Mouse (Mus musculus): ENCODE measurements around the gene Spo11. TPM values are rescaled to one million over a fixed set of nuclear protein-coding genes. Genes with fewer than 3 reads are reported as not detected.

Gene Spo11
- polyA plus RNA-seq, 1 experiment: 0.54 TPM

DNA sequence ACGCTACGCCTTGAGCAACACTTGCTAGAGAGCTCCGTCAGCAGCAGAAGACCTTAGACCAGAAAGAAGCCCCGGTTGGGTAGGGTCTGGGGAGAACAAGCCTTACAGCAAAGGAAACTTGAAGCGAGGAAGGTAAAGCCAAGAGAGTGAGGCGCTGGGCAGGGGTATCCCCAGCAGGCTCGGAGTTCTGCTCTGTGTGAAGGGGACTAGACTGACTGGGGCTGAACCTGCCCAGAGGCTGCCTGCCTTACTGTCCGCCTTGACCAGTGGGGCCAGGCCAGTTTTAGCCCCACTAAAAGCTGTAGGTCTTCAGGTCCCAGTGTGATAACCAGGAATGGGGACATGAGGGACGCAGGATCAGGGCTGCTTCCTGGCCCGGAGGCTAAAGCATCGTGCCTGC is 42.9 kb downstream of the Spo11 start, which contains the start of gene Rbm38:
Rbm38 (plus strand) TSS at position 69 of the 400 bp plus-strand sequence.
- H3K36me3 ChIP-seq (ENCODE audit: control insufficient read depth, insufficient read depth, low read length, poor library complexity, severe bottlenecking): peaks cover 11% of the 10 kb centered on the region
- H3K4me1 ChIP-seq (ENCODE audit: control insufficient read depth, insufficient read depth, low read length): peaks cover 6% of the 10 kb centered on the region
- peak within 1 kb of the TSS; percentile 51 for H3K4me3 ChIP-seq (ENCODE audit: low read depth, low read length)
- no peak within 1 kb of the TSS for H3K27ac ChIP-seq (ENCODE audit: insufficient read depth, low read length)
- no peaks in the 10 kb centered on the region for H3K9me3 ChIP-seq (replicated peaks; ENCODE audit: control insufficient read depth, insufficient read depth, low read length, poor library complexity, severe bottlenecking)
- no peak within 1 kb of the TSS for H3K9ac ChIP-seq (ENCODE audit: low read depth, poor library complexity, severe bottlenecking)
- no peaks in the 10 kb centered on the region for H3K27me3 ChIP-seq (ENCODE audit: control insufficient read depth, insufficient read depth, low read length, poor library complexity, severe bottlenecking)
- TF ChIP-seq EP300 (IDR thresholded peaks at IDR 0.05; ENCODE audit: insufficient read depth, low read depth, low read length) (no peak), CTCF (IDR thresholded peaks at IDR 0.05; ENCODE audit: low read depth, low read length) (no peak), POLR2A (IDR thresholded peaks at IDR 0.05; ENCODE audit: insufficient read depth, low read length) (no peak)

DNA sequence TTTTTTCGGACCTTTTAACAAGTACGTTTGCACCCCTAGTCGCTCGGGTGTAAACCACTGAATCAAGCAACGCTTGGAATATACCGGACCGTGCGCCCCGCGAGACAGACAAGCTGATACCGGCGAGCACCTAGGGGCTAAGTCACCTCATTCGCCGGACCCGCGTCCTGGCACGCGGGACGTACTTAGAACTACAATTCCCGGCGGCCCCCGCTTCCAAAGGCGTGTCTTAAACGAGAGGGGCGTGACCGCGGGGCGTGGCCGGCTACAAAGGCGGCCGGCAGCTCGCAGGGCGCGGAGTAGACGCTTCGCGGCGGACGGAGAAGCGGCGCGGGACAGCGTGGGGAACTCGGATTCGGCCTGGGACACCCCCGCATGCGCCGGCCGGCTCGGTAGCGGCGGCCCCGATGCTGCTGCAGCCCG is 44.1 kb downstream of the Spo11 start:
- Histone ChIP-seq H3K9ac (ENCODE audit: low read depth, poor library complexity, severe bottlenecking) (peak overlapping the region; percentile 69), H3K27me3 (ENCODE audit: control insufficient read depth, insufficient read depth, low read length, poor library complexity, severe bottlenecking) (no peaks in the 10 kb centered on the region), H3K36me3 (ENCODE audit: control insufficient read depth, insufficient read depth, low read length, poor library complexity, severe bottlenecking) (peaks cover 9% of the 10 kb centered on the region), H3K27ac (ENCODE audit: insufficient read depth, low read length) (no peak overlapping the region), H3K4me3 (ENCODE audit: low read depth, low read length) (peak overlapping the region; percentile 87), H3K4me1 (ENCODE audit: control insufficient read depth, insufficient read depth, low read length) (peaks cover 6% of the 10 kb centered on the region), H3K9me3 (replicated peaks; ENCODE audit: control insufficient read depth, insufficient read depth, low read length, poor library complexity, severe bottlenecking) (no peaks in the 10 kb centered on the region)
- peak; percentile 70 for TF ChIP-seq POLR2A (IDR thresholded peaks at IDR 0.05; ENCODE audit: insufficient read depth, low read length)
- TF ChIP-seq EP300 (IDR thresholded peaks at IDR 0.05; ENCODE audit: insufficient read depth, low read depth, low read length): no peak
- TF ChIP-seq CTCF (IDR thresholded peaks at IDR 0.05; ENCODE audit: low read depth, low read length): no peak

DNA sequence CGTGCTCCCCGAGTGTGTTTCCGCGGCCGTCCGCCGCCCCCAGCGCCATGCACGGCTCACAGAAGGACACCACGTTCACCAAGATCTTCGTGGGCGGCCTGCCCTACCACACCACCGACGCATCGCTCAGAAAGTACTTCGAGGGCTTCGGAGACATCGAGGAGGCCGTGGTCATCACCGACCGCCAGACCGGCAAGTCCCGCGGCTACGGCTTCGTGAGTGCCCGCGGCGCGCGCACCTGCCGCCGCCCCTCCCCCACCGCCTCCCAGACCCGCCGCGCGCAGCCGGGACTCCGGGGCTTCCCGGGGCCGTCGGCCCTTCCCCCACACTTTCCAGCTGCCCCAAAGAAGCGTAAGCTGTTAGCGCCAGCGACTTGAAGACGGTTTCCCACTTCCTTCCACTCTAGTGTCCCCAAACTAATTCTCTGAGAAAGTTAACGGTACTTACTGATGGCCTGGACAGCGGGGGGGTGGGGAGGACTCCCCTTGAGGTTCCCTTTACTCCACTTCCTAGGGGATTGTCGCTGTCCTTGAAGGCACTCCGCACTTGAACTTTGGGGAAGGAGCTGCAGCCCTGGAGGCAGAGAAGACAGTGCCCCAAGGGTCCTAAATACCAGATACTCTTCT is 44.7 kb downstream of the Spo11 start:
- no peak overlapping the region for H3K27ac ChIP-seq (ENCODE audit: insufficient read depth, low read length)
- H3K4me3 ChIP-seq (ENCODE audit: low read depth, low read length): peak overlapping the region; percentile 87
- H3K4me1 ChIP-seq (ENCODE audit: control insufficient read depth, insufficient read depth, low read length): peaks cover 6% of the 10 kb centered on the region
- TF ChIP-seq POLR2A (IDR thresholded peaks at IDR 0.05; ENCODE audit: insufficient read depth, low read length) (no peak), CTCF (IDR thresholded peaks at IDR 0.05; ENCODE audit: low read depth, low read length) (no peak)
- peak overlapping the region; percentile 69 for H3K9ac ChIP-seq (ENCODE audit: low read depth, poor library complexity, severe bottlenecking)
- peaks cover 9% of the 10 kb centered on the region for H3K36me3 ChIP-seq (ENCODE audit: control insufficient read depth, insufficient read depth, low read length, poor library complexity, severe bottlenecking)
- no peaks in the 10 kb centered on the region for H3K9me3 ChIP-seq (replicated peaks; ENCODE audit: control insufficient read depth, insufficient read depth, low read length, poor library complexity, severe bottlenecking)
- no peaks in the 10 kb centered on the region for H3K27me3 ChIP-seq (ENCODE audit: control insufficient read depth, insufficient read depth, low read length, poor library complexity, severe bottlenecking)

DNA sequence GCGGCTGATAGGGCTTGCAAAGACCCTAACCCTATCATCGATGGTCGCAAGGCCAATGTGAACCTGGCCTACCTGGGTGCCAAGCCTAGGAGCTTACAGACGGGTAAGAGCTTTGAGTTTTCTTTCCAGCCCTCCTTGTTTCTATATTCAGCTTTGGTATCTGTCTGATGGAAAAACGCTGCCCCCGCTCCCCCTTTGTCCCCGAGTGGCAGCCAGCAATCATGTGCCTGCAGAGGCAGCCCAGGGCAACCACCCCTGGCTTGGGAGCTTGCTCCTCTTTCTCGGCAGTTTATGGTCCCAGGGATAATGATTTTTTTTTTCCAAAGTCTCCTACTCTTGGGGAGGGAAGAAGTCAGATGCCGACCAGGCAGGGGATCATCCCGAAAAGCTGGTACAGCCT is 45.3 kb downstream of the Spo11 start:
- H3K9ac ChIP-seq (ENCODE audit: low read depth, poor library complexity, severe bottlenecking): peak overlapping the region; percentile 69
- peaks cover 15% of the 10 kb centered on the region for H3K36me3 ChIP-seq (ENCODE audit: control insufficient read depth, insufficient read depth, low read length, poor library complexity, severe bottlenecking)
- H3K27ac ChIP-seq (ENCODE audit: insufficient read depth, low read length): no peak overlapping the region
- H3K4me3 ChIP-seq (ENCODE audit: low read depth, low read length): peak overlapping the region; percentile 87
- H3K9me3 ChIP-seq (replicated peaks; ENCODE audit: control insufficient read depth, insufficient read depth, low read length, poor library complexity, severe bottlenecking): no peaks in the 10 kb centered on the region
- H3K27me3 ChIP-seq (ENCODE audit: control insufficient read depth, insufficient read depth, low read length, poor library complexity, severe bottlenecking): no peaks in the 10 kb centered on the region
- TF ChIP-seq EP300 (IDR thresholded peaks at IDR 0.05; ENCODE audit: insufficient read depth, low read depth, low read length): no peak
- H3K4me1 ChIP-seq (ENCODE audit: control insufficient read depth, insufficient read depth, low read length): peaks cover 6% of the 10 kb centered on the region

DNA sequence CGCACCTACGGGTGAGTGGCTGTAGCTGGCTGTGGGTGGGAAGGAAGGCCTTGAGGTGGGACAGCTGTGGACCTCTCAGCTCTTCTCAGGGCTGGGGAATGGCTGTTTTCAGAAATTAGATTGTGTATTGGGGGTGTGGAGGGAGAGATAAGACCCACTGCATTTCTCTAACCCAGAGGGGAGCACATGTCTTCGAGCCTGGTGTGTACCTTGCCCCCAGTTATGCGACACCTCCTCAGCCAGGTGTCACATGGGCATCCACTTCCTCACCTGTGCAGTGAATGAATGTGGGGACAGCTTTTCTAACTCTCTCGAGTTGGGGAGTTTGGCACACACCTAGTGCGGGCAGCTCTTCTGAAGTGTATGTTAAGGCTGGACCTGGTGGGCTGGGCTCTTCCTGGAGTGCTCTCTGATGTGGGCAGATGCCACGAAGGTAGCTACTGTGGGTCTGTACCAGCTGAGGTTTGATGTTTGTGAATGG is 45.9 kb downstream of the Spo11 start:
- 0 out of 2 replicates have a peak overlapping the region, but pooled peaks have one; percentile 69 for H3K9ac ChIP-seq (ENCODE audit: low read depth, poor library complexity, severe bottlenecking)
- peaks cover 6% of the 10 kb centered on the region for H3K4me1 ChIP-seq (ENCODE audit: control insufficient read depth, insufficient read depth, low read length)
- H3K27me3 ChIP-seq (ENCODE audit: control insufficient read depth, insufficient read depth, low read length, poor library complexity, severe bottlenecking): no peaks in the 10 kb centered on the region
- no peak for TF ChIP-seq POLR2A (IDR thresholded peaks at IDR 0.05; ENCODE audit: insufficient read depth, low read length)
- no peak for TF ChIP-seq CTCF (IDR thresholded peaks at IDR 0.05; ENCODE audit: low read depth, low read length)
- TF ChIP-seq EP300 (IDR thresholded peaks at IDR 0.05; ENCODE audit: insufficient read depth, low read depth, low read length): no peak
- H3K36me3 ChIP-seq (ENCODE audit: control insufficient read depth, insufficient read depth, low read length, poor library complexity, severe bottlenecking): peaks cover 17% of the 10 kb centered on the region
- H3K27ac ChIP-seq (ENCODE audit: insufficient read depth, low read length): no peak overlapping the region
- peak overlapping the region; percentile 87 for H3K4me3 ChIP-seq (ENCODE audit: low read depth, low read length)
- H3K9me3 ChIP-seq (replicated peaks; ENCODE audit: control insufficient read depth, insufficient read depth, low read length, poor library complexity, severe bottlenecking): no peaks in the 10 kb centered on the region

DNA sequence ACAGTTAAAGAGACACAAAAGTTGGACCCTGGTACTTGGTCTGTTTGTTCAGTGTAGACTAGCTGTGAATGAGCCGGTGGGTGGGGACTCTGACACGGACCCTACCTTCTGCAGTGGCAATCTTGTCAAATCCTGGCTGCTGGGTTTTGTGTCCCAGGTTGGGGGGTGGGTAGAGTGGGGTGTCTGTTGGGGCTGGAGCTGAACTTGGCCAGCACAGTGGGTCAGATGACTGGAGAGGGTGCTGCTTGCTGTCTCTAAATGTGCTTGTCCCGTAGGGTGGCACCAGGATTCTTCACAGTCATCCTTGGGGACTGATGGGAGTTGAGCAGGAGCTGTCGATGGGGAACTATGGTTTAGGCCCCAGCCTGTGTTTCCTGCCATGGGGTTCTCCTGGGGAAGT is 46.5 kb downstream of the Spo11 start:
- Histone ChIP-seq H3K27me3 (ENCODE audit: control insufficient read depth, insufficient read depth, low read length, poor library complexity, severe bottlenecking) (no peaks in the 10 kb centered on the region), H3K4me1 (ENCODE audit: control insufficient read depth, insufficient read depth, low read length) (peaks cover 6% of the 10 kb centered on the region), H3K27ac (ENCODE audit: insufficient read depth, low read length) (no peak overlapping the region), H3K9me3 (replicated peaks; ENCODE audit: control insufficient read depth, insufficient read depth, low read length, poor library complexity, severe bottlenecking) (no peaks in the 10 kb centered on the region), H3K9ac (ENCODE audit: low read depth, poor library complexity, severe bottlenecking) (no peak overlapping the region), H3K4me3 (ENCODE audit: low read depth, low read length) (no peak overlapping the region), H3K36me3 (ENCODE audit: control insufficient read depth, insufficient read depth, low read length, poor library complexity, severe bottlenecking) (peaks cover 17% of the 10 kb centered on the region)
- TF ChIP-seq EP300 (IDR thresholded peaks at IDR 0.05; ENCODE audit: insufficient read depth, low read depth, low read length) (no peak), CTCF (IDR thresholded peaks at IDR 0.05; ENCODE audit: low read depth, low read length) (no peak)

All from ES-Bruce4 (cell line).